Mouse (Mus musculus) thymus, postnatal 36 days (tissue): ENCODE measurements around the gene Prdm12.
A peak's percentile ranks its signal among the peaks of the same experiment; 100 is the strongest.

Experiments
- DNase-seq, 2 experiments: peaks; one replicate each; pipeline ENCODE4 v3.0.0; 2022; ENCODE audit warnings: mixed read lengths in 2 of 2

Prdm12 gene

GRCm38 (mm10) chr2:31639901-31640608 lies at the start of gene Prdm12:
Gene Prdm12, plus strand, starts transcription at chr2:31640037.
- DNase-seq: no peak

DNA sequence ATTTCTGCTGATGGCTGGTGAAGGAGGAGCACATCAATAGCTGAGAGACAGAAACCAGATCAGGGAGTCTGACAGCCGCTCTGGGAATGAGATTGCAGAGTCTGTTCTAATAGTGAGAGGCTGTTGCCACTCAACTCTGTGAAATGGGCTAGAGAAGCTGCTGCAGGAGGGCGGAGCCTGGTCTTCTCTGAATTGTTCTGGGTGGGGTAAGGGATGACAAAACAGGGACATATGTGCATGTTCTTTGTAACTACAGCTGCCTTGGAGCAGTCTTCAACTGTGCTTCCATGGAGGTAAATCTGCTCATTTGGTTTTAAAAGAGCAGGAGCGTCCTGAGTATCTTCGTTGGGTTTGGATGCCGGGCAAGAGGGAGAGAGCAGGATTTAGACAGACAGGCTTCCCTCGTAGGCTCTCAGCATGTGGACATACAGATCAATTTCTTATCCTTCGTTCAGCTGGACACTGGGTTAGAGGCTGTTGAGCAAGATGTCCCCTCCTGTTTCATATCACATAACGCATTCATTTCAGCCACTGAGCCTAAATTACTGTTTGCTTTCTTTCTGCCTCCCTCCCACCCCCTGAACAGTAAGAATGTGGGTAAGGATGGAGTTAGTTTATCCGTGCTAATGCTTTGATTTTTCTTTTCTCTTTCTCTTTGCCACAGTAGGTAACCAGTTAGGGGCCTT lies 47.9 kb upstream of the Prdm12 start:
- DNase-seq: no peak

DNA sequence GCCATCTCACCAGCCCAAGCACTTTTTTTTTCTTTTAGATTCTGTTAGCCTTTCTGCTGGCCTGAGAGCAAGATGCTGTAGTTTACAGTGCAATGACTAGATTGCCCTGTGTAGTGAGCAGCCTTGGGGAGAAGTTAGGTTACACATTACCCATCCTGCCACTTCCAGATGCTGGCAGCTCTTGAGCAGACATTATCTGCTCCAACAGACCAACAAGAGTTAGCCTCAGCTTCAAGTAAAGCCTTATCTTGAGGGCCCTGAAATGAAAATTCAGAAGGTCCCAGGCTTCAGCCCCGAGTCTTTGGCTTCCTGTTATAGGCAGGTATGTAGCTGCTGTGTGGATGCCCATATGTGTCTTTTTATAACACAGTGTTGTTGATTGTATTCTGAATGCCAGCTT lies 32.3 kb upstream of the Prdm12 start:
- DNase-seq: no peak

DNA sequence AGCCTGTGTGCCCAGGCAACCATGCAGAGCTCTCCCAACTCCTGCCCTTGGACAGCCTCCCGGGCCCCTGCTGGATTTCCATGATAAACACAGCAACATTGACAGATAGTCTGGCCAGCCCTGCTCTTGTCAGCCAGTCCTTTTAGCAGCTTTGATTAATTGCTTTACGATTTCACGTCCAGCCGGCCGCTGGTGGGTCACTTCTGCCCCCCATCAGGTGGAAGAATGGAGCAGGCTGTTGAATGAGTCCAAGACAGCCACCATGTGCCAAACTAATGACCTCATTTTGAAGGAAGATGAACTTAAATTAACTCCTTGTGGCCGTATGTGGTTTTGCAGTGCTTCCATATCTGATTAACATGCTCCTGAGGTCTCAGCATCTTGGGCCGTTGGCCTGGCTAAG lies 30.0 kb upstream of the Prdm12 start:
- no peak for DNase-seq

- DNase-seq: no peak
Observed at GRCm38 (mm10) chr2:31610922-31611321, 28.9 kb upstream of the Prdm12 start.

DNA sequence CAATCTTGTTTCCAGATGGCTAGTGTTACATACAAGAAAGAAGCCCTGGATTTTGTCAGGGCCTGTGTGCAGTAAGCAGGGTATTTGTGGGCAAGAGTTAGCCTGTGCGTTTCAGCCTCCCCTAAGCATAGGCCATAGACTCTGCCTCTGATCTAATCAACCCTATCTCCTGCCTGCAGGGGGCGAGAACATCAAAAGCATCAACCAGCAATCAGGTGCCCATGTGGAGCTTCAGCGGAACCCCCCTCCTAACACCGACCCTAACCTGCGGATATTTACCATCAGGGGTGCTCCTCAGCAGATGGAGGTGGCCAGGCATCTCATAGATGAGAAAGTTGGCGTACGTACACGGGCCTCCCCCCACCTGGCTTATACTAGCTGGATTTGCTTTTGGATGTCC lies 28.4 kb upstream of the Prdm12 start:
- peak in 1 of 2 experiments; percentile 10 for DNase-seq

DNA sequence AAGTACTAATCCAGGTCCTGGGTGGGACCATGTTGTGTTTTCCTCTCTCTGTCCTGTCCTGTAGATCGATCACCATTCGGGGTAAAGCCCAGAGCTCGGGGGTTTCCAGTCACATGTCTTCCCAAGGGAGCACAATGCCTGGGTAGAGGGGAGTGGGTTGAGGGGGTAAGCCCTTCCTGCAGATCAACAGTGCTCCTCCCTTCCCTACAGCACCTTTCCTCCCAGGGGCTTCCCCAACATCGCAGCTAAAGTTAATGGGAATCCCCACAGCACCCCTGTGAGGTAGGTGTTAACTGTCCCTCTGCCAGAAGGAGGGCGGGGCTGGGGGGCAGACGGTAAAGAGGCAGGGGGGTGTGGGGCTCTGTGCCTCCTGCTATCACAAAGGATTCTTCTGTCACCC lies 27.2 kb upstream of the Prdm12 start:
- no peak for DNase-seq

DNA sequence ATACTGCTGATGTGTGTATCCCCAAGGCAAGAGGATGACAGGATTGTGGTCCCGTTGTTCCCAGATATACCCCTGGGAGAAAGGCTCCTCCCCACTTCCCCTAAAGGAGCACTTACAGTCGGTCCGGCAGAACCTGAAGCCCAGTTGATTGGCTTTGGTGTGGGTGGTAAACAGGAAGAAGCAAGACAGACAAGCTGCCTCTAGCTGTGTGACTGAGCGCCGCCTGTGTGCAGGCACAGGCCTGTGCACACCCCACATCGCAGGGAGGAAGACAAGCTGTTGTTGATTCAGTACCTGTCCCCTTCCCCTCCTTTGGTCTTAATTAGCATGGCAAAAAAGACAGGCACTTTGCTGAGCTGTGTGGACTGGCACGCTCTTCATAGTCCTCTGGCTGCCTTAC lies 26.1 kb upstream of the Prdm12 start:
- DNase-seq: no peak

GRCm38 (mm10) chr2:31618484-31619161 lies 21.2 kb upstream of the Prdm12 start:
- no peak for DNase-seq

DNA sequence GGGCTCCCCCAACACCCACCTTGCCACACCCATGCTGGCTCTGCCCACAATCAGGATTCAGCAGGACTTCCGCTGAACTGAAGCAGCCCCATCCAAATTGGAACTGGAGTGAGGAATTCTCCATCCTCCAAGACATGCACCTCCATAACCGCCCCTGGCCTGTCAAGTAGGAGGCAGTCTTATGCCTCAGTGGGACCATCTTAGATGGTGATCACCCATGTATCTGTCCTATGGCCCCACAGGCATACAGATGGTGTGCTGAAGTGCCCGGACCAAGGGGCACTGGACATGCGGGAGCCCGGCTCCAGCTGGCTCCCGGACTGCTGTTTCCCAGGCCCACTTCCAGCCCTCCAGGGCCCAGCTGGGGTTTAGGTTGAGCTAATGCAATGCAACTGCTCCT lies 20.6 kb upstream of the Prdm12 start:
- no peak for DNase-seq

GRCm38 (mm10) chr2:31633531-31633930 lies 6.3 kb upstream of the Prdm12 start:
- DNase-seq: no peak

DNA sequence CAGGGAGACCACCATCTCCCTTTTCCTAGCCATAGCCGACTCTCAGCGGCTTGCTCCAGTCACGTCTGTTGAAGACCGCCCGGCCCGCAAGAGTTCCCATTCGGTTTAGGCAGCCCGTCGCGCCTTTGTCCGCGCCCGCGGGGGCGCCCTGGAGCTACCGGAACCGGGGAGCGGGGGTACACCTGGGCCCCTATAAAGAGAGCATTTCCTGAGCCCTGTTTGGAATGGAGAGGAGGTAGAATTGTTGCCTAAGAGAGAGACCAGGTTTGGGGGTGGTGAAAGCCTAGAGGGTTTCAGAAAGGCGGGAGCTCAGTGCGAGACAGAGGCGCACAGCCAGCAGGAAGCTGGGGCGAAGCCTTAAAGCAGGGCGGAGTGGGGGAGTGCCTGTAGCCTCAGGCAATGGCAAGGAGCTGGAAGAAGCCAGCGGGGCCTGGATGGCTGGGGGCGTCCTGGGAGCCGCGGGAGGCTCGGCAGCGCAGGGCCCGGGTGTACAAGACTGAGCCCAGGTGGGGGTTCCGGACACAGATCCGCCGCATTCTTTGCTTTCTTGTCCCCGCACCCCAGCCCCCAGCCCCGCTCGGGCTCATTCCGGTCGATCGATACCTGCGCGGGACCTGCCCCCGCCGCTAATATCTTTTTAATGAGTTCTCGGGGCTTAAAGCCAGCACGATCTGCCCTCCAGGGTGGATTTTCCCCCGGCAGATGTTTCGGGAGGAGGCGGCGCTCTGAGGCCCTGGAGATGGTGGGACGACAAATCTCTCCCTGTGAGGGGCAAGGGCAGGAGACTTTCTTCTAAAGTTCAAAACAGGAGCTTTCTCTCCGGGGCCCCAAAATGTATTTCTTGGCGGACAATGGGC lies 4.3 kb upstream of the Prdm12 start:
- DNase-seq: no peak

DNA sequence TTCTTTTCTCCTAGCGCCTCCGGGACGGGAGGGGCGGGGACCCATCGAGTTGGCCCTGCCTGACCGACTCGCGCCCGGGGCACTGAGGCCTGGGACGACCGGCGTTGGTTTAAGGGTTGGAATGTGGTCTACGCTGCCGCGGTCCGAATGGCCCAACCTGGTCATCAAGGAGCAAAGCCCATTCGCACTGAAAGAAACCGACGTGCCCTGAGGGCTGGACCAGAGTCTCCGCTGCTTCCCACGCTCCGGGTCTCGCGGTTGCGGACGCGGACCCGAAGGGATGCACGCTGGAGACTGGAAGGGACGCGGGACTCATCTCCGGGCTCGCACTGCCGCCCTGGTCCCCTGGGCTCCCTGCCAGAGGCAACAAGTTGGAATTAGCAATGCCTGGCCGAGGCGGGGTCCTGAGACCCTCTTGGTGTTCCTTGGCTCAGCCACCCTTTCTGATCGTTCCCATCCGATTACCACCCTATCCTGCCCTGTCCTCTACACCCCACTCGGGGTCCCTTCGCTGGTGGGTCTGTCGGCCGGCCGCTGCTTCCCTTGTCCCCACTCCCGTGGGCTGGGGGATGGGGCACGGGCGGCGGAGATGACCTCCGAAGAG lies 3.6 kb upstream of the Prdm12 start:
- no peak for DNase-seq

DNA sequence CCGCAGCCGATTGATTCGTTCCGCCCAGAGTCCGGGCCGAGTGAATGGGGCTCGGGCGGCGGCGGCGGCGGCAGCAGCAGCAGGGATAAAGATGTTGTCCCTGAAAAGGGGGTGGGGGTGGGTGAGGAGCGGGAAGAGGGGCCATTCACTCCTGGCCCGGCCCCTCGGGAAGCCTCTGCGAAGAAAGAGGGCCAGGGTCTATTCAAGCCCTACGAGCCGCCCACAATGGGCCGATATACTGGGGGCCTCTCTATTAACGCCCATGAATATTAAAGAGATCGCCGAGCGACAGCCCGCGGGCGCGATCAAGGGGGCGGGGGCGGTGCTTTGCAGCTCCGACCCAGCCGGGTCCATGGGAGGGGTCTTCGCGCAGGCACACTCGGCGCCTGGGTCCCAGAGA lies 3.1 kb upstream of the Prdm12 start:
- DNase-seq: no peak

DNA sequence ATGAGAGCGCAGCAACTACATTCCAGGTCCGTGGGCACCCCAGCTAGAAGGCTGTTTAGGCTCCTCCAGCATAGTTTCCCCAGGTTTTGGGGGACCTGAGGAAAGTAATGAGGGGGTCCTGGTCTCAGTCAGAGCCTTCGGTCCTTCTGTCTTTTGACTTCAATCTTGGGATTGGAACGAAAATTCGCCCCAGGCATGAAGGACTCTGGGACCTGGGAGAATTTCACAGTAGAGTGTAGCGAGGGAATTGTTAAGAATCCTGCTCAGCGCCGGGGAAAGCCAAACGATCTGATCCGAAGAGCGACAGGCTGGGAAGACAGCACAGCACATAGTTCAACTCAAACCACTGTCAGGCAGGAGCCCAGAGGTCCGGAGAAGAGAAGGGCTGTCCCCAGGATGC lies 2.5 kb upstream of the Prdm12 start:
- DNase-seq: no peak

DNA sequence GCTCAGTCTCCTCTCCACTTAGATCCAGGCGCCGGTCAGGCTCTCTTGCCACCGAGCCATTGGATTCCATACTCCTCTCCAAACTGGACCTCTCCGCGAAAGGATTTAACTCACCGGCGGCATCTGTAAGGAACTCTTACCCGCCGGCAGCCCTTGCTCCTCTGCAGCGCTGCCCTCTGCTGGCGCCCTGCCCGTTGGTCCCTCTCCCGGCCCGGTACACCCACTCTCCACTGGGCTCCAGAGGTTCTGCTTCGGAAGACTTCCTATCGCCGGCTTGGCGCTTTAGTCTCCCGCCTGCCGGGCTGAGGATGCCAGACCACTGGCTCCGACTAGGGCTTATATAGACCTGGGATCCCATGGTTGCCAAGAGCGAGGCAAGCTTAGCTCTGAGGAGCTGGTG lies 2.0 kb upstream of the Prdm12 start:
- DNase-seq: peak; percentile 21 to 28

GRCm38 (mm10) chr2:31638581-31639465 lies 1.0 kb upstream of the Prdm12 start:
- no peak for DNase-seq

DNA sequence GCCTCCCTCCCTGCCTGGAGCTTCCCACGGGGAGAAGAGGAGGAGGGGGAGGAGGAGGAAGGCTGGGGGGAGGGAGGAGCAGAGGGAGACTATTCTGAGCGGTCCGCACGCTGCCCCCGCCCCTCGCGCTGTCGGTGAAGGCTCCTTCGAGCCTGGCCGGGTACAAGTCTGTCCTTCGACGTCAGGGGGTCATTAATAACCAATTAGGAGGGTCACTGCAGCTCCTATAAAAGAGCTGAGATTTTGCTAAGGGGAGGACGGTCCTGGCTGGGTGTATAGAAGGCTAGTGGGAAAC lies 424 bp upstream of the Prdm12 start:
- DNase-seq: no peak

DNA sequence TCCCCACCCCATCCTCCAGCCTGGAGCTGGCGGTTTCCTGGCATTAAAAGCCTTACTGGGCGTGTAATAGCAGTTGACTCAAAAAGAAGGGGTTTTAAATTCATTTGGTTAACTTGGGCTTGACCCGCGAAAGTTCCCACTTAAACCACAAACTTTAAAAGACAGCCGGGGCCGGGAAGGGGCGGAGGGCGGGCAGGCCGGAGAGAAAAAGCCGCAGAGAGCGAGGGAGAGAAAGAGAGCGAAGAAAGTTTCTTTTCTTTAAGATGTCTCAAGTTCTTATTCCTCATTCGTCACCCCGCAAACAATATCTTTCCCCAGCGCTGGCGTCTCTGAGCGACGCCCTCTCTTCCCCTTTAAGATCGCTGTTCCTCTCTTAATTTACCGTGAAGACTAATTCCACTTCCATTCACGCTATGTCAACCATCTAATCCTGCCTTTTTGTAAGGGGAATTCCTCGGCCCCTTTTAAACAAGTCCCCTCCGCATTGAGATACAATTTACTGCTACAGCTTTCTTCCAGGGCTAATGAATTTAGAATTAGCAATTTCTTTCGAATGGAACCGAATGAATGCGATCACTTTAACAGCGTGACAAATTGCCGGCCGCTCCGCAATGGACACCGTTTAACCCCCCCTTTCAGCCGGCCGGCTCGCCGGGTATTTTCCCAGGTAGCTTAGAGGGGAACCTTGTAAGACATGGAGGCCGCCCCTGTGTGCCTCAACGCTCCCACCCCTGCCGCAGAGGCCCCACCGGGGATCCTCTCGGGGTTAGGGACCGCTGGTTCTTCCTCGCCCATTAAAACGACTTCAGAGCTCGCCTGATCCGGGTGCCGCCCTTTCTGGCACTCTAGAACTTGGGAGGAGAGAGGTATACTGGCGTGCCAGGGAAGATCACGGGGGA lies 1.0 kb downstream of the Prdm12 start:
- DNase-seq: no peak

DNA sequence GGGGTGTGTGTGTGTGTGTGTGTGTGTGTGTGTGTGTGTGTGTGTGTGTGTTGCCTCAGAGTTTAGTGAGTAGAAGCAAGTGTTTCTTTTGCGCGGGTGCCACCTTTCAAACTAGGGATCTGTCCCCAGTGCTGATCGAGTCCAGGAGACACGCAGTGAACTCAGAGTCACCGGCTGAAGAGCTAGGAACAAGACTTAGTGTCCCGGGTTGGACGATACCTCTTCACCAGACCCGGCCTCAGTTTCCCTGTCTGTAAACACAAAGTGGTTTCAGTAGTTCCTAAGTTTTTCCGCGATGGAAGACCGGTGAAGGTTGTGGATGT lies 1.6 kb downstream of the Prdm12 start:
- no peak for DNase-seq

- no peak for DNase-seq
Observed at GRCm38 (mm10) chr2:31641929-31642328, 2.1 kb downstream of the Prdm12 start.
